Mouse (Mus musculus) liver, embryonic 14.5 days (tissue): ENCODE data around the gene Sirpa.

Experiments used
- CTCF ChIP-seq: IDR thresholded peaks from 2 replicates; pipeline ENCODE4 v1.5.1; 2016; ENCODE audit warnings: antibody characterized with exemption, low read depth, control low read depth
- EP300 ChIP-seq: IDR thresholded peaks from 2 replicates; pipeline ENCODE4 v1.6.1; 2016; ENCODE audit warnings: antibody characterized with exemption, low read depth

- TF ChIP-seq CTCF = no peak
- no peak for TF ChIP-seq EP300
Observed at GRCm38 (mm10) chr2:129677664-129678063, 85.0 kb downstream of the Sirpa start.
